17 mouse cellular contexts compared by ENCODE assay signal in the genomic region with DNA sequence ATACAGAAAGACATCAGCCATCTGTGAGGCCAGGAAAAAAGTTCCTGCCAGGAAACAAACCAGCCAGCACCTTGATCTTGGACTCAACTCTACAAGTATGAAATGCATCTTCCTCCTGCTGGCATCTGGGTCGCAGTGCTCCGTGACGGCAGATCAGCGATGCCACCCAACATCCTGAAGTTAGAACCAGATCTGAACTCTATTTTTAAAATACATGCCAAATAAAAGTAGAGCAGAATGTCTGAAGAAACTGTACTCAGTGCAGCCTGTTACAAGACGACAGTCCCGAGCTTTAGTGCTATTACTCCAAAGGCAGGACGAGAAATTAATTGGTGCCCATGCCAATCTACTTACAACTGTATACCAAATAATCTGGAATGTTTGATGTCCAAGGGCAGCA.
DNase-seq lines count a peak whose midpoint lies in the region; ATAC-seq and TF ChIP-seq lines count a peak whose summit lies in the region.
"Had no signal": no experiment of that assay in that cellular context is flagged by ENCODE, and none has a peak within 500 bp of the region (broad histone marks: within the 10 kb centered on the region; RNA-seq: fewer than 3 reads in every experiment).

No protein-coding gene starts in this region.

- no peaks in the 10 kb centered on the region for H3K36me3 ChIP-seq in heart, embryonic 14.5 days (ENCODE audit: control insufficient read depth, insufficient read depth, low read length)
- H3K36me3 ChIP-seq: embryonic facial prominence, embryonic 12.5 days; G1E; hindbrain, embryonic 12.5 days had no signal

- peak overlapping the region; percentile 33 to 65 for H3K27ac ChIP-seq in heart, embryonic 14.5 days (replicated peaks in 1 of 2; ENCODE audit: control insufficient read depth in 1 of 2, insufficient read depth in 1 of 2, low read depth in 2 of 2, low read length in 2 of 2)
- peak overlapping the region; percentile 87 for H3K27ac ChIP-seq in layer of hippocampus, adult 2 months
- H3K27ac ChIP-seq: embryonic facial prominence, embryonic 12.5 days; forebrain, embryonic 13.5 days; hindbrain, embryonic 12.5 days had no signal

- intact Hi-C loops in heart, postnatal 25 days (cut with DNase I) = loop anchor here (5.0 kb wide), 1 partner anchor 80 kb away; a partner anchor contains a TSS

- no peak overlapping the region for H3K9ac ChIP-seq in heart, embryonic 14.5 days (ENCODE audit: low read length)
- H3K9ac ChIP-seq: embryonic facial prominence, embryonic 12.5 days; forebrain, embryonic 13.5 days; hindbrain, embryonic 12.5 days had no signal

- 87% methylated on average over 7 of the region's 7 CpGs for WGBS in heart, embryonic 14.5 days

- TF ChIP-seq CTCF in layer of hippocampus, adult 2 months (conservative IDR thresholded peaks at IDR 0.05) = no peak

- no peak overlapping the region for H3K4me3 ChIP-seq in heart, embryonic 14.5 days (ENCODE audit: control insufficient read depth in 1 of 2, insufficient read depth in 1 of 2, low read depth in 1 of 2, low read length in 2 of 2)
- no peak overlapping the region for H3K4me3 ChIP-seq in layer of hippocampus, adult 2 months
- H3K4me3 ChIP-seq: embryonic facial prominence, embryonic 12.5 days; forebrain, embryonic 13.5 days; hindbrain, embryonic 12.5 days had no signal

- peak; percentile 39 for DNase-seq in cerebellum, adult 9-10 months
- DNase-seq in cerebellum, adult 9-11 months = no peak
- no peak for DNase-seq in frontal cortex, postnatal 10 days (ENCODE audit: low spot score in 2 of 2)
- DNase-seq in heart, postnatal 25 days (ENCODE audit: low spot score) = no peak
- DNase-seq in layer of hippocampus, adult 2 months (ENCODE audit: low spot score in 2 of 2) = no peak
- DNase-seq in layer of hippocampus, postnatal 14 days (ENCODE audit: low spot score in 2 of 2) = no peak
- DNase-seq: adrenal gland, adult 8-10 months; kidney, adult 8-10 months had no signal

- H3K4me1 ChIP-seq in heart, embryonic 14.5 days (ENCODE audit: control insufficient read depth in 2 of 2, insufficient read depth in 2 of 2, low read length in 2 of 2) = peaks cover 9 to 12% of the 10 kb centered on the region in 2 experiments
- H3K4me1 ChIP-seq: forebrain, embryonic 13.5 days; hindbrain, embryonic 12.5 days had no signal

- ATAC-seq in frontal cortex, adult (ENCODE audit: low TSS enrichment) = peak; percentile 32
- ATAC-seq in heart, embryonic 14.5 days (ENCODE audit: insufficient number of reproducible peaks, insufficient read depth, low FRiP score, low read depth) = no peak
- ATAC-seq: CD4-positive, CD25-positive, alpha-beta regulatory T cell, adult 4 months; inflammation-experienced regulatory T-cells, adult 6 months; intestine, postnatal 0 days had no signal

- H3K4me2 ChIP-seq in heart, embryonic 14.5 days (ENCODE audit: low read length) = peak overlapping the region; percentile 51; the same call in 1 of the 2 replicates
- H3K4me2 ChIP-seq: forebrain, embryonic 13.5 days; hindbrain, embryonic 12.5 days had no signal

- no peaks in the 10 kb centered on the region for H3K9me3 ChIP-seq in heart, embryonic 14.5 days (ENCODE audit: control insufficient read depth, low read length)
- H3K9me3 ChIP-seq: embryonic facial prominence, embryonic 12.5 days; forebrain, embryonic 13.5 days; hindbrain, embryonic 12.5 days had no signal

- H3K27me3 ChIP-seq in heart, embryonic 14.5 days (ENCODE audit: control insufficient read depth, insufficient read depth, low read length) = no peaks in the 10 kb centered on the region
- H3K27me3 ChIP-seq: embryonic facial prominence, embryonic 12.5 days; forebrain, embryonic 13.5 days; hindbrain, embryonic 12.5 days had no signal
